Mouse (Mus musculus) bone marrow, adult 2 months (tissue): ENCODE measurements around the gene Zfp462.

ENCODE experiments used
- CTCF ChIP-seq: fragments of 200-500 bp; IDR thresholded peaks from 2 replicates; pipeline ENCODE4 v1.5.1; 2011; ENCODE audit warnings: low read length, control low read depth; ENCODE audit not compliant: control insufficient read depth, insufficient read depth
- POLR2A ChIP-seq: fragments of 200-500 bp; IDR thresholded peaks from 2 replicates; pipeline ENCODE4 v1.6.1; 2011; ENCODE audit warnings: low read depth, mild to moderate bottlenecking, control low read depth, low read length, borderline replicate concordance; ENCODE audit not compliant: control insufficient read depth

DNA sequence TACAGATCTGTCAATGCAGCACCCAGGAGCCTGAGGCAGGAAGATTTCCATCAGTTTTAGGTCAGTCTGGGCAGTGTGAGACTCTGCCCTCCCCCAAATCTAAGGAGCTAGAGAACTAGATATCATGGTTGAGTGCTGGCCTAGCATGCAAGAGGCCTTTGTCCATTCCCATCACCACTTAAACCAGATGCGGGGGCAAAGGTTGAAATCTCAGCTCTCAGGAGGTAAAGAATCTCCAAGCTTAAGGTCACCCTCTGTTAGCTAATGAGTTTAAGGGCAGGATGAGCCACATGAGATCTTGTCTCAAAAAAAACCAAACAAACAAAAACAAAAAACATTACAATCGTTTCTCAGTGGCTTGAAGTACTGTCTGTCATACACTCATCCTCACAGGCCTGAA, 20.5 kb upstream of the Zfp462 start:
- TF ChIP-seq POLR2A (no peak), CTCF (no peak)
